Mouse (Mus musculus) adrenal gland, postnatal 25 days (tissue): ENCODE measurements around the gene Gm30302. TPM values are rescaled to one million over a fixed set of nuclear protein-coding genes. Genes with fewer than 3 reads are reported as not detected.
"Not testable (repeated sequence)": the region's sequence is repeated elsewhere in the genome, so short reads cannot be mapped to it uniquely, and the experiment has no call there.

Source experiments
- DNase-seq: peaks from one replicate; pipeline ENCODE4 v3.0.0; 2021; ENCODE audit warnings: mixed read lengths
- long read RNA-seq: library from polyadenylated mRNA; stranded (forward); transcript quantifications from one replicate; pipeline ENCODE4 v2.0.0, GENCODE M21; 2021
- total RNA-seq: library from RNA; stranded (reverse); gene quantifications from 2 replicates; pipeline ENCODE4 v1.2.3, GENCODE M21; 2021

Gm30302 gene
- not detected in 2 replicates for total RNA-seq
- long read RNA-seq: 0 reads

GRCm38 (mm10) chr13:49798901-49799300 is at the start of gene Gm30302:
Gm30302 (minus strand) TSS chr13:49799001.
- DNase-seq: no peak

GRCm38 (mm10) chr13:49846751-49847150 is 48.0 kb upstream of the Gm30302 start:
- no peak for DNase-seq

GRCm38 (mm10) chr13:49846141-49846540 is 47.3 kb upstream of the Gm30302 start:
- DNase-seq: no peak

GRCm38 (mm10) chr13:49845663-49846062 is 46.9 kb upstream of the Gm30302 start:
- no peak for DNase-seq

GRCm38 (mm10) chr13:49844071-49844470 is 45.3 kb upstream of the Gm30302 start:
- no peak for DNase-seq

GRCm38 (mm10) chr13:49841186-49841585 is 42.4 kb upstream of the Gm30302 start:
- no peak for DNase-seq

- no peak for DNase-seq
Measured at GRCm38 (mm10) chr13:49830355-49830754, 31.6 kb upstream of the Gm30302 start.

- no peak for DNase-seq
Measured at GRCm38 (mm10) chr13:49825300-49825699, 26.5 kb upstream of the Gm30302 start.

GRCm38 (mm10) chr13:49814958-49815357 is 16.2 kb upstream of the Gm30302 start:
- DNase-seq: no peak

- no peak for DNase-seq
Measured at GRCm38 (mm10) chr13:49814420-49814819, 15.6 kb upstream of the Gm30302 start.

GRCm38 (mm10) chr13:49807146-49807545 is 8.3 kb upstream of the Gm30302 start:
- DNase-seq: no peak

GRCm38 (mm10) chr13:49788563-49789393 is 10.0 kb downstream of the Gm30302 start:
- no peak for DNase-seq

- no peak for DNase-seq
Measured at GRCm38 (mm10) chr13:49783899-49784298, 14.9 kb downstream of the Gm30302 start.

GRCm38 (mm10) chr13:49771536-49771935 is 27.3 kb downstream of the Gm30302 start:
- DNase-seq: not testable (repeated sequence)

GRCm38 (mm10) chr13:49769111-49769510 is 29.7 kb downstream of the Gm30302 start:
- no peak for DNase-seq

GRCm38 (mm10) chr13:49768048-49768447 is 30.8 kb downstream of the Gm30302 start:
- no peak for DNase-seq

GRCm38 (mm10) chr13:49766269-49766668 is 32.5 kb downstream of the Gm30302 start:
- DNase-seq: no peak

GRCm38 (mm10) chr13:49765306-49765705 is 33.5 kb downstream of the Gm30302 start:
- no peak for DNase-seq

GRCm38 (mm10) chr13:49762208-49762607 is 36.6 kb downstream of the Gm30302 start:
- no peak for DNase-seq

GRCm38 (mm10) chr13:49760675-49761074 is 38.1 kb downstream of the Gm30302 start:
- no peak for DNase-seq

- no peak for DNase-seq
Measured at GRCm38 (mm10) chr13:49757966-49758365, 40.8 kb downstream of the Gm30302 start.

GRCm38 (mm10) chr13:49756591-49756990 is 42.2 kb downstream of the Gm30302 start:
- no peak for DNase-seq

- no peak for DNase-seq
Measured at GRCm38 (mm10) chr13:49741285-49742040, 57.3 kb downstream of the Gm30302 start.
